Mouse (Mus musculus) heart, postnatal 25 days (tissue): Measurements from ENCODE around the gene Itih3. TPM values are rescaled to one million over a fixed set of nuclear protein-coding genes. Genes with fewer than 3 reads are reported as not detected.
A peak's percentile ranks its signal among the peaks of the same experiment; 100 is the strongest.

Experiments
- DNase-seq: peaks from one replicate; pipeline ENCODE4 v3.0.0; 2022; ENCODE audit warnings: low spot score
- intact Hi-C: fragments of 180-260 bp; cut with DNase I; formaldehyde crosslinking; loops from one replicate; pipeline ENCODE4 v1.15.1; 2025
- total RNA-seq, 2 experiments: library from RNA; stranded (reverse); gene quantifications; 2 replicates each; pipeline ENCODE4 v1.2.3; 2021

The Itih3 gene
- total RNA-seq, 2 experiments from 2014 or later: 0.39 to 0.64 TPM

GRCm38 (mm10) chr14:30870206-30871147, 53.1 kb downstream of the Itih3 start:
- intact Hi-C loops: no loop called here
- peak; percentile 41 for DNase-seq

DNA sequence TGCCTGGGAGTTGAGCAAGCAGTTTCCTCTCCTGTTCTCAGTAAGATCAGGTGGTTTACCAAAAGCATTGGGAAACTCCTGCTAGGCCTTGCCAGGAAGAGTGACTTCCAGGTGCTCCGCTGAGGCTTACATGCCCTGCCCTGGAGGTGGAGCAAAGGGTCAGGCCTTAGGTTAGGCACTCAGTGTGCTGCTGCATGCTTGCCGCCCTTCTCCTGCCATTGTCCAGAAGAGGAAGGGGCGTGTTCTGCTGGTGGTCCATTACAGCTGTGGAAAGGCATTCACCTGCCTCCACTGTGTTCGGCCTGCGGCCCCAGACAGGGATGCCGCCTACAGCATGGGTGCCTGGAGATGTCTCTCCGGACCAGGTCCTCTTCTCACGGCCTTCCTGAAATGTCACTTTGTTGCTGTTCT, 54.2 kb downstream of the Itih3 start:
- DNase-seq: peak; percentile 64
- intact Hi-C loops: loop anchor here (5.0 kb wide), 4 partner anchors 152 to 277 kb away; no protein-coding TSS in a partner anchor

DNA sequence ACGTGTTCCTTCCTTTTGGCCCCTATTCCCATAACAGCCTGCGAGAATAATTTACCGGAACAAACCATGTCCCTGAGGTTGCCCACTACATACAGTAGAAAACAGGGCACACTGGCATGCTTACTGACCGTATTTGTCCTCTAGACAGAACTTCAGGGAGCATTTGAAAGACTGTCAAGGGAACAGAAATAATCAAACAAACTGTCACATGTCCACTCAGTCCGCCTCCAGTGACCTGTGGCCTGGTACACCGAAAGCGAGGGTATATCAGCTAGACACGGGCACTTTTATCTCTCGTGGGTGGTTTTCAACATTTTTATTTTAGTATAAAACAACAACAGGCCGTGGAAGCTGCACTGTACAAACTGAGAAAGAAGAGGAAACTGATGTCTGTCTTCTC, 54.7 kb downstream of the Itih3 start:
- no peak for DNase-seq
- intact Hi-C loops: loop anchor here (5.0 kb wide), 4 partner anchors 152 to 277 kb away; no protein-coding TSS in a partner anchor

DNA sequence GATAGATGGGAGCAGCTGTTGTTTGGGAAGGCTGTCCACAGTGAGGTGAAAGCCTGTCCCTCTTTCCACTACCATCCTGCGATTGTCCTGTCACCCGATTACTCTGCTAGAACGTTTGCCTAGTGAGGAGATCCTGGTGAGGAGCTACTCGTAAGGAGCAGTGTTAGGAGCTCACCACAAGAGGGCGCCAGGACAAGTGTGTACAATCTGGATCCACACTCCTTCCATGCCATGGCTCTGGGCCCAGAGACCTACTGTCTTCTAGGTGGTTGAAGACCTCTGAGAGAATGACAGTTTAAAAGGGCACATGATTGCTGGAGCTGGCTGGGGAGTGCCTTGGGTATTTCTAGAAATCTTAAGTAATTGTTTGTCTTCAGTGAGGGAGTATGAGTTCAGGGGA, 56.5 kb downstream of the Itih3 start:
- peak; percentile 53 for DNase-seq
- intact Hi-C loops: loop anchor here (2.0 to 5.0 kb wide), 5 partner anchors 14 to 275 kb away; no protein-coding TSS in a partner anchor

- intact Hi-C loops: loop anchor here (2.0 to 5.0 kb wide), 6 partner anchors 41 to 273 kb away; partner anchors contain the start of gene Tmem110
- no peak for DNase-seq
Observed at GRCm38 (mm10) chr14:30865311-30865710, 58.2 kb downstream of the Itih3 start.

DNA sequence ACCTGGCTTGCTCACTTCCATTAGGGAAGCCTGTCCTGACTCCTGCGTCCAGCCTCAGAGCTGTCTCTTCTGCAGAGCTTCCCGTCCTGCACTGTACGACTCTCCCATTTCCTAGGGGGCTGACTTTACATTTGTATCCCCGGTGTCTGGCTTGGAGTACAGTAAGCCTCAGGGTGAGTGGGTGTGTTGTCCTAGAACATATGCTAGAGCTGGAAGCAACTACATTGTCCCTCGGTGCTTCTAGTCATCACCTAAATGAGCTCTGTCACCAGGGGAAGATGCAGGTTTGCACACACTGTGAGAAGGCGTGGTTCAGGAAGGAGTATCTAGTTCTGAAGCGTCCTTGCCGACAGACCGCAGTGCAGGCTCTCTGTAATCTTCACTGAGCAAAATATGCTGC, 61.2 kb downstream of the Itih3 start:
- DNase-seq: no peak
- intact Hi-C loops: no loop called here

- no peak for DNase-seq
- intact Hi-C loops: no loop called here
Observed at GRCm38 (mm10) chr14:30861421-30862125, 62.0 kb downstream of the Itih3 start.

Other genes starting within 250 kb of the Itih3 start
- gene Sfmbt1, start 208.9 kb downstream of the Itih3 start, total RNA-seq: 10 to 100 TPM; 11.7 to 13.0 TPM
- 1 to 10 TPM; 8.1 to 8.7 TPM for gene Tmem110, start 98.2 kb downstream of the Itih3 start, total RNA-seq
- 10 to 100 TPM; 11.1 to 16.9 TPM for gene Mustn1, start 44.6 kb downstream of the Itih3 start, total RNA-seq
- 1 to 10 TPM; 4.8 to 6.9 TPM for gene Itih4, start 37.3 kb downstream of the Itih3 start, total RNA-seq
- not detected for gene Itih1, start 19.5 kb upstream of the Itih3 start, total RNA-seq
- gene Nek4, start 27.6 kb upstream of the Itih3 start, total RNA-seq: 1 to 10 TPM; 4.0 to 5.3 TPM
- gene Glt8d1, start 77.6 kb upstream of the Itih3 start, total RNA-seq: 10 to 100 TPM; 18.5 to 22.1 TPM
- 100 to 1,000 TPM; 138 to 145 TPM for gene Spcs1, start 77.9 kb upstream of the Itih3 start, total RNA-seq
- 10 to 100 TPM; 54.0 to 58.2 TPM for gene Pbrm1, start 95.4 kb upstream of the Itih3 start, total RNA-seq
- gene Gnl3, start 95.4 kb upstream of the Itih3 start, total RNA-seq: 10 to 100 TPM; 19.5 to 20.5 TPM
- 10 to 100 TPM; 60.2 to 61.0 TPM for gene Smim4, start 205.2 kb upstream of the Itih3 start, total RNA-seq
- 10 to 100 TPM; 18.2 to 22.6 TPM for gene Nt5dc2, start 207.3 kb upstream of the Itih3 start, total RNA-seq
- gene Stab1, start 244.9 kb upstream of the Itih3 start, total RNA-seq: 10 to 100 TPM; 76.4 to 76.8 TPM